Mouse (Mus musculus): ENCODE results near the gene Dgki.

Dgki gene

DNA sequence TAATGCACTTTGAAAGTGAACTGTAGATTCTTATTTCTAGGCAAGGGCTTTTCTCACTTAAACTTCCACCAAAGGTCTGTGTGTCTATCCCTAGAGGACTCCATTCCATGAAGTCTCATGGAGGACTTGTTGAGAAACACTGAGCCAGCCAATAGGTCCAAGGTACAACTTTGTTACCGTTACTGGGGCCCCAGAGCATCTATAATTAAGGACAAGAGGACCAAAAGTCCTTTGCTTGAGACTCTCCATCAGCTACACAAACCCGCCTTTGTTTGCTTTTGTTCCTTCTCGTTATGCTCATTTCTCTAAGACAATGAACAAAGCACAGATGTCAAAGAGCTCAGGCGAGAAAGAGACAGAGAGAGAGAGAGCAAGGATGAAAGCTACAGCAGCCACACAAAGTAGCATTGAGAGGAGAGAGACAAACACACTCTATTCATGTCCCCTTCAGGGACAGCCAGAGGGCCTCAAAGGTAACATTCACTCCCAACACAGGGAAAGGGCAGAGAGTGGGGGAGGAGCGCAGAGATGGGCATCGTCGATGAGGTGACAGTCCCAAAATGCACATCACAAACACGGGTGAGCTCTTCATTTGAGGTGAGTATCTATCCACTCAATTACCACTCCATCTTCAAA lies 396.7 kb downstream of the Dgki start:
- no peak for DNase-seq

DNA sequence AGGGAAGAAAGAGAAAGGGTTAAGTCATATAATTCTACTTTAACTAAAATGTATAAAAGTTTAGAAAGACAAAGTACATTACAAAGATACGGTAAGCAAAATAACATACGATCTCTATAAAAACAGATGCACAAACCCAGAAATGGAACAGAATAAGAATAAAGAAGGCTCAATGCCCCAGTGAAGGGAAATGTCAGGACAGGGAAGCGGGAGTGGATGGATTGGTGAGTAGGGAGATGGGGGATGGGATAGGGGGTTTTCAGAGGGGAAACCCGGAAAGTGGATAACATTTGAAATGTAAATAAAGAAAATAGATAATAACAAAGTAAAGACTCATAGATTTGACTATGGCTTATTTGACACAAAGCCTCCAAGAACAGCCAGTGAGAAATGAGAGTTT lies 400.1 kb downstream of the Dgki start:
- no peak for DNase-seq

DNA sequence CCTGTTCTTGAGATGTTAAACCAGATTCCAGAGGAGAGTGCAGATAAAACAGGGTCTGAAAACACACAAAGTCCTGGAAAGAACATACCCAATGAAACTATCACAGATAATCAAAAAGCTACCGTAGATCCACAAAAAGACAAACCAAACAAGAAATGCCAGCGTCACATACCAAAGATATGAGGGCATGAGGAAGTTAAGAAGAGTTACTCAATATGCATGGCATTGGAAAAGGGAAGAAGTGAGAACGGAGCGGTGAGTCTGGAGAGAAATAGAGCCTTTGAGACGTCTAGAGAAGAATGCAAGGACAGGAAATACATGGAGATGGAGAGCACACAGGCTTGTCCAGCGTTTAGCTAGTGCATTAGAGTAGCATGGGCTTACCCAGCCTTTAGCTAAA lies 401.6 kb downstream of the Dgki start:
- DNase-seq, result no peak

DNA sequence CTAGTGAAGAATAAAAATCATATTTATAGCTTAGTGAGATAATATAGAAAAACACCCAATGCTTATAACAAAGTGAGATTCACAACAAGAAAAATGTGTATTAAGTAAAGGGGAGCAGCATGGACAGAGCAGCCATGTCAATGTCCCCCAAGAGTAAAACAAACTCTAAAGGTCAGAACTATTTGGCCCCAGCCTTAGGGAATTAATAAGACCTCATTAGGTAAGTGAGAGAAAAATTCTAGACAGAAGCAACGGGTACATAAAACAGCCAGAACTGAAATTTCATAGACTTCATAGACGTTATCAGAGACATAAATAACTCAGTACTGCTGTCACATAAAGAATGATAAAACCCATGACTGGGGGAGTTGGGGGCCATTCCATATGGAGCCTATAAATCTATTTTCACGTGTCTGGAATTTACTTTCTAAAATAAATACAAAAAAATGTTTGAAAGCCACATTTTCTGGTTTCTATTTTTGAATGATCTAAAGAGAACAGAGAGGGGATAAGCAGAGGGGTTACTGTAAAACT lies 402.3 kb downstream of the Dgki start:
- DNase-seq, result no peak

DNA sequence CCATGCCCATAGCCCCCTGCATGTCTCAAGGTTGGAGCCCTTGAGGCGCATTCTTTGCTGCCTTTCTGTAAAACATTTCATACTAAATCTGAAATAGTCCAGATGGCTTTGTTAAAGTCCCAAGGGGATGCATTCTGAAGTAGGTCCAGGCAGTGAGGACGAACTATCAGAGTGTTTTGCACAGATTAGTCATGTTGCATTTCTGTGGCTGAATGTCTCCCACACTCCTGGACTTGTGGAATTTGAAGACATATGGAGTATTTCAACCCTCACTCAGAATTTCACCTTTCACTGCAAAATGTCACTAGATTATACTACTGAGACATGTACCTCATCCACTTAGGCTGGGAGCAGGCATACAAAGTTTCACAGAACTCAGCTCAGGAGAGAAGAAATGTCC lies 403.3 kb downstream of the Dgki start:
- no peak for DNase-seq

DNA sequence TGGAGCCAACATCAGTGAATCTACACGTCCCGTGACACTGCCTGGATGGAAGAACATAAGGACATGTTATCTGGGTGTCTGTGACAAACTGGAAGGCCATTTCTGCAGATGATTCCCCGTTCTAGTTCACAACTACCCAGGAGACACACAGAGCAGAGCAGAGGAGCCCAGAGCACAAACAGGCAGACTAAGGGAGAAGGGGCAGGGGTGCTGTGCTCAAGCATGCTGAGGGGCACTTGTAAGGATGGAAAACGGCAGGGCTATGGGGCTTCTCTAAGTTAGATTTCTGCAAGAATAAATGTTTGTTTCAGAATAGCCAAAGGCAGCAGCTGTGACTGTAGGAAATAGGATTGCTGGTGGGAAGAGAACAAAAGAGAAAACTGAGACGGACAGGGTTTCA lies 408.2 kb downstream of the Dgki start:
- DNase-seq, result no peak

DNA sequence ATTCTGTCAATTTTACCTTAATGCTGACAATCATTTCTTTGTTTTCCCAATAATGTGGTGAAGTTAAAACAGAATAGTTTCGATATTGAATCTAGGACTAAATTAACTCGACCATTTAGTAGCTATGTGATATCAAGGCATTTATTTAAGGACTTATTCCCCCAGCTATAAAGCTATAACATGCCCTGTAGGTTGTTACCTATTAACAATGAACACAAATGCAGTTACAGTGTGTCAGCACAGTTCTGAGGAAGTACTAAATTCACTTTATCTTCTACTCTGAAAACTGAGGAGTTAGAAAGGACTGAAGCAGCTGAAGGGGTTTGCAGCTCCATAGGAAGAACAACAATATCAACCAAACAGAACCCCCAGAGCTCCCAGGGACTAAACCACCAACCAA lies 409.2 kb downstream of the Dgki start:
- DNase-seq, result no peak

DNA sequence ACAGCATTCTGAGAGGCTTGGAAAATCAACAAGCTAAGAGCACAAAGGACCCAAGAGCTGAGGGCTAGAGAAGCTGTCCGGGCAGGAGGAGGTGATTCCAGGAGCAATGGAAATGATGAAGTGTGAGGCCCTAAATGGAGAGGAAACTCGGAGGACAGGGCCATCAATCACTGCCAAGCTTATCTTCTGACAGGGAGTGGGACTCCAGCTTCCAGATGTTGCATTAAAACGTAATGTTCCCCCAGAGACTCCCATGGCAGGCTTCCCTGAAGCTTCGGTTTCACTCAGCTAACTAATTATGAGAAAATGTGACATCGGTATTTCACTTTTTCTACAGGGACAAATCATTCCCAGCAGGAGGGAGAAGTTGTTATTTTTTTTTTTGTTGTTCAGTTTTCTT lies 409.7 kb downstream of the Dgki start:
- peak; percentile 76 for DNase-seq

DNA sequence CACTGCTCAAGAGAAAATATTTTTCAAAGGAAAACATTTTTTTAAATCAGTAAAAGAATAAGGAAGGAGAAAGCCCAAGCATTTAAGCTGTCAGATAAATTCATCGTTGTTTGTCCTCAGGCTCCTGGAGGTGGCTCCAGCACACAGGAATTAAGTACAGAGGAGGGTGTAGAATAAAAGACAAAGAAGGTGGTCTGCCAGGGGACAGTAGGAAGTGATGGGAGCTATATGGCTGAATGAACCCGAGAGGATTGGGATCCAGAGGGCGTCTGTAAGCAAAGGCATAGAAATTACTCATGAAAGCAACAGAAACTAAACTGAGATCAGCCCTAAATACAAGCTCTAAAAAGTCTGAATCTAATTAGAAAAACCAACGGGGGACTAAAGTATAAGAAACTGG lies 418.7 kb downstream of the Dgki start:
- no peak for DNase-seq

DNA sequence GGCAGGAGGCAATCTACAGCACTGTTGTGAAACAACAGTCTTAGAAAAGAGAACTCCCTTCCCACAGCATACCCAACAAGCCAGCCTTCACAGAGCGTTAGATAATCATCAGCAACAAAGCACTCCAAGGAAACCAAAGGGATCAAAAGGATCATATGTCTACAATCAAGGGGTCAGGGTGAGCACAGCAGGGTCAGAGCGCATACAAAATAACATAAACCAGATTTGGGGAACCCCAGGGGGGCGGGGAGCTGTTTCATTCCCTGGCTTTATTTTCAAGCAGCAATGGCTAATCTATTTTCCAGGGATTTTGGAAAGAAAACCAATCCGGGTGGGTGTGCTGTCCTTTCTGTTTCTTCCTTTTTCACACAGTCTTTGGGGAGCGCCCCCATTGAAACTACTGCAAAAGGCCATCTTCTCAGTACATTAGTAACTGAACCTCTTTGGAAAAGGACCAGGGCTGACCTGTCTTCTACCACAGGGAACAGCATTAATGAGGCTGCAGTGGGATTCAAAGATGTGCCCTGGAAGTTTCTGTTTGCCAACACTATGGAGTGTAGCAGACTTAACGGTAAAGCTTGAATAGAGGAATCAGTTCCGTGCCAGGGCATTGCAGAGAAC lies 419.2 kb downstream of the Dgki start:
- no peak for DNase-seq

DNA sequence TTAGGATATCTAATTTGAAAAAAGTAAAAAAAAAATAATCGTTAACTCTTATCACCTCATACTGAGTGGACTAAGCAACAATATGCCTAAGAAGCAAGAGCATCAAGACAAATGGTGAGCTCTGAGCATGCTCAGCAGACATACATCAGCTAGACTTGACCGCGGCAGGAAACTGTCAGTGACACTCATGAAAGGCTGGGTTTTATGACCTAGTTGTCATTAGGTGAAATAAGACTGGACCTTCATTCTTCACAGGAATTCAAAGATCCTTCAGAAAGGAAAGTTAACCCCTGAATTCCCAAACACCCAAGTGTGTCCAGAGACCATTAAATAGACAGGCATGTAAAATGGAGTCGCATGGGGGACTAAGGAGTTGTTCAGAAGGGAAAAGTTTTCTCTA lies 422.6 kb downstream of the Dgki start:
- DNase-seq, result peak; percentile 11

DNA sequence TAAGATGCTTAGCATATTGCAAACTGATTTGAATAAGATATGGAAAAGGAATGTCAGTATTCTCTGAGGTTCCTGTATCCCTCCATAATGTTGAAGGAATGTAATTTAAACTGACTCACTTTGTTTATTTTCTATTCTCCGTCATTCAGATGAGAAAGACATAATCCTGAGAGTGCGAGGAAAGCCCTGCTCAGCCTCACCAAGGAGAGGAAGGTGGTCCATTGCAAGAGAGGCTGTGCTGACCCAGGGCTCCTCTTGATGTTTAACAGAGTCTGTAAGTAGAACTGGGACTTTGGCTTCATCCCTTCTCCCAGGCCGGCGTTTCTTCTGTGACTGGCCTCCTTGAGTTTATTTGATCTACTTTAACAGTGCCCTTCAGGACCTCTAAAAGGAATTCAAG lies 423.6 kb downstream of the Dgki start:
- no peak for DNase-seq

DNA sequence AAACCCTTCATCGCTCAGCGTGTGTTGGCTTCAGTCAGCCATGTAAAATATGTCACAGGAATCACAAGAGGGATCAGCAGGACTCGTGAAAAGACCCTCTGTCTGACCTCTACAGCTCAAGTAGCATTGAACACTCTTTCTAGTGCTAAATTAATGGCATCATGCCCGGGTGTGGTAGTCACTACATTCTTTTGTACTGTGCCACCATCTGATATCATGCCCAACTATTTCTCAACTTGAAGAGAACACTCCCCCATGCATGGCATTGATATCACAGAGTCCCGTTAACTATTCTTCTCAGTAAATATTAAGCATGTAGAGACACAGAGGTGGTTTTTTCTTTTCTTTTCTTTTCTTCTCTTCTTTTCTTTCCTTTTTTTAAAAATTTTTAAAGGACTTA lies 424.1 kb downstream of the Dgki start:
- DNase-seq, result peak; percentile 46

DNA sequence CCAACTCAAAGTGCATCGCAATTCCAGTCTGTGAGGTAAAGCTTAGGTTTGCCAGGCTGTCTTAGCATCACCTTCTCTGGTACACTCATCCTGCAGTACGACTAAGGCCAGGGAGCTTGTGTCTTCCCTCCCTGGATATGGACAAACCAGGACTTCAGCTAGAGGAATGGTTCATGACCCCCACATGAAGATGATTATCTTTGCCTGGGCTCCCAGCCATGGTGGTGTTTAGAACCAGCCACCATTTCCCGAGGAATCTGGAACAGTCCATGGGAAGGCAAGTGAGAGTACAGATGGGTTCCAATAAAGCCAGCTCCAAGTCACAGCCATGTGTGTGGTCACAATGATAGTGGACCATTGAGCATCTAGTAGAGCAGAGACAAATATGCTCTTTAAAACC lies 427.1 kb downstream of the Dgki start:
- DNase-seq, result no peak

DNA sequence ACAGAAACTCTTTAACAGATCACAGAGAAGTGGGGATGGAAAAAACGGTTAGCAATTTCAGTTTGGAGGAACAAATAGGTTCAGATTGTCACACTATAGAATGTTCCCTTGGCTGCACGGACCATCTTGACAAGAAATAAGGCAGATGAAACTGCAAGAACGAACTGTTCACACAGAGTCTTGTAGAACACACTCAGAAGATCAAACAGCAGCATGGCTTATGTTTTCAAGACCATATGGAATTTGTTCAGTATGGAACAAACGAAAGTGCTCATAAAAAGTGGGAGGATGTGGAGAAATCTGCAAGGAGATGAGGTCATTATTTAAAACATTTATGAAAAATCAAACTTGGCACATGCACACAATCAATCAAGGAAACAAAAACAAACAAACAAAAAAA lies 431.8 kb downstream of the Dgki start:
- DNase-seq, result no peak

DNA sequence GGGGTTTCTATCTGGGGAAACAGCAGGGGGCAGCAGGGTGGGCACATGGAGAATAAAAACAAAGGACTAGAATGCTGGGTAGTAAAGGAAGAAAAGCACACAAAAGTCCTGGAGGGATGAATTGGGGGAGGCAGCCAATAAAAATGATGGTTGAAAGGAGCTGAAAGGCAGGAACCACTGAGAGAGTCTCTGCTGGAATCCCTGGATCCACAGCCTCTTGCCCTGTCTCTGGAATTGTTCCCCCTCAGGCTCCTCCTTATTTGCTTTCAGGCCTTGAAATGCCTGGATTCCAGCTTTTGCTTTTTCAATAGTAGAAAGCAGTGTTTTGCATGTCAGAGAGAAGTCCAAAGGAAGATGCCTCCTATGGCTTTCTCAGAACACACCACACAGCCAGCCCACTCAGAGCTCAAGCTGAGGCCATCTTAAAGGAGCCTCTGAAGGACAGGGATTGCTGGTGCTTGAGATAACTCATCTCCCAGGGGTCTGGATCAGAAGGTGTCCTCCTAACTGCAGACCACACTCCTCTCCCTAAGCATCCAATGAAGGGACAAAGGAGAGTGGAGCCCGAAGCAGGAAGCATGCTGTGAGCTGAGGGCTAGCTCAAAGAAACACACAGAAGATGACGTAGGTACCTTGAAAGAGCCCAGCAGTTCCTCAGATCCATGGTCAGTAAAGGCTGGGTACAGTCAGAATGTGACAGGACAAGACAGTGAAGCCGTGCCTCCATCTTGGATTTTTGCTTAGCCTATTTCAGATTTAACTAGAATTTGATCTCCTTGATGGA lies 441.5 kb downstream of the Dgki start:
- DNase-seq, result no peak

DNA sequence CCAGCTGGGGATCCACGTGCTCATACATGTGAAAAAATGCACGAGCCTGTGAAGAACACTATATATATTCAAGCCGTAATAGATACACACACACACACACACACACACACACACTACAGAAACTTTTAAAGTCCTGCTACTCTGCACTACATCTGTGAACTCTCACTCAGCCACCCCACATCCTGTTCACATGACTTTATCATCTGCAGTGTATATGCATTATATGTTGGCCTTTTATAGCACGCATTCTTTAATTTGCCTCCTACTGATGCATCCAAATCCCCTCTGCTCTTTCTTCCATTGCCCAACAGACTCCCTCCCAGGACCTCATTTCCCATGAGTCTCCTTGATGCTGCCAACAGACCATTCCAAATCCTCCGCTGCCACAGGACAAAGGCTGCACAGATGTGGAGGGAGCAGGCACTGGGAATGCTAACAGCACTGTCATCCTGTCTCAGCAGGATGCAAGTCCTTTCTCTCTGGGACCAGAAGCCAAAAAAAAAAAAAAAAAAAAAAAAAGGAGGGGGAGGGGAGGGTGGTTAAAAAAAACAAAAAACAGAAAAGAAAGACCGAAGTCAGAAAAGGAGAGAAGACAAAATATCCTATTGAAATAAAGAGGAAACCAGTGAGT lies 442.2 kb downstream of the Dgki start:
- DNase-seq, result no peak

DNA sequence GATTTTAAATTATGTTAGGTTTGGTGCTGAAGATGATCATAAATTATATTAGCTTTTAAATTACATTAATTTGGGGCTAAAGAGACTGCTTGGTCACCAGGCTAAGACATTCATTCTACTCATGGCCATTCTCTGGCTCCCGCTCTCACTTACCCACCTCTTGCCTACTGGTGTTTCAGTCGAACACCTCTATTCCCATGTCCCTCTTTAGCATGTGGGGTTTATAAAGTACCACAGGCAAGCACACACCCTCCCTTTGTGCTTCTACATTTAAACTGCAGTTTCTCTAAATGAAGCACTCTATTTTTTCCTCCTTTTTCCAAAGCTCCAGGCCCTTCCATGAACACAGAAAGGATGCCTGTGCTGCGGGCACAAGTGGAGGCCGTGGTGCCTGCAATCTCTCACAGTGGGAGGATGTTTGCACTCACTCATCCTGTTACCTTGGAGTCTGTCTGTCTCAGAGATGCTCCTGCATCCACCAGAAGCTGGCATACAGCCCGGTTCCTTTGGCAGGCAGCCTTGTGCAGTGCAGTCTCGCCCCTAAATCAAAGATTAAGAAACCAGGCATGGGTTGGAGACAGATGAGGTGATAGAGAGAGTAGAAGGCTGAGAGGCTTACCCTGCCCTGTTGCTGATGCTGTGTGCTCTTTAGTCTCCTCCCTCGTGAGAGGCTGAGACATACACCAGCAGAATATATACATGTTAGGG lies 449.4 kb downstream of the Dgki start:
- peak; percentile 76 for DNase-seq

DNA sequence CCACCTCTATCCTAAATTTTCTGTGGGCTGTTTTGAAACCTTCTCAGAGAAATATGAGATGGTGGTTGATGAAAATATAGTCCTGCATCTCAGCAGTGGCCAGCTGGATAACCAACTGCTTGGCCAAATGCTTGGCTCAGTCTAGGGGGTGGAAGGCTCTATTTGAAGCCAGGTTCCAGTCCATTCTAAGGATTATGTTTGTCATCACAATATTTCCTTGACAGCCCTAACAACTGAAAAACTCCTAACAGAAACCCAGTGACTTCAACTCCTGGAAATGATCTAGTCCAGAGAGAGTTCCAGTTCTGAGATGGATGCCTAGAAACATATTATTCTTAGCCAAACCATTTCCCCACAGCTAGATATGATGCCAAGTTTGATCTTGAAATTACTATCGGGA lies 454.7 kb downstream of the Dgki start:
- no peak for DNase-seq

DNA sequence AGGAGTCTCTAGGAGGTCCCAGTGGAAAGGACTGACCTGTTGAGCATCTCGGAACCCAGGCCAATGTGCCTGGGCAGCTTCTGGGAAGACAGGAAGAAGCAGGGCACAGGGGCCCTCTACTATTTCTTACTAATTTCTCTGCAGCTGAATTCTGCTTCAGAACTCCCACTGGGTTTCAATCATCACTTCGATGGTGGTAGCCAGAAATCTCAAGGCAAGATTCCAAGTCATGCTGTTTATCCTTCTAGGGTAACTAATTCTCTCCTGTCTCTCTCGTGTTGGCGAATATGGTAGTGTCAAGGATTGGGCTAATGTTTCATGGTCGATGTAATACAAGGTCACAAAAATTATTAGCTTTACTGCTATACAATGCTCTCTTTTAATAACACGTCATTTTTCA lies 455.7 kb downstream of the Dgki start:
- DNase-seq, result peak; percentile 3

DNA sequence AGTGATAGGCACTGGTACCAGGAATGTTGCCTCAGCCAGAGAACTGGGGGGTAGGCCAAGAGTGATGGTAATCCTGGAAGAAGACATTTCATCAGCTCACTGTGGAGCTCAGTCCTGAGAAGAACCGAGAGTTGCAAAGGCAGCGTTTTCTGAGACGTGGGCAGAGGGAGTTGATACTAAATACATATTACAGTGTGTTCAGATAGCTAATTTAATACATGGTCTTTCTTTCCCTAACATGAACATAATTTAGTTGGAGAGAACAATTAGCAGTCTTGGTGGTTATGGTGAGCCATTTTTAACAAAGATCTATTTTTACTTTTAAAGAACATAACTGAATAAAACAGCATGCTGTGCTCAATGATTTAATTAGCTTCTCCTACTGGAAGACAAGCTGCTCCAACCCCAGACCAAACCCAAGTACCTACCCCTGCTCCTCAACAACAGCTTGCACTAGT lies 456.9 kb downstream of the Dgki start:
- DNase-seq, result no peak

DNA sequence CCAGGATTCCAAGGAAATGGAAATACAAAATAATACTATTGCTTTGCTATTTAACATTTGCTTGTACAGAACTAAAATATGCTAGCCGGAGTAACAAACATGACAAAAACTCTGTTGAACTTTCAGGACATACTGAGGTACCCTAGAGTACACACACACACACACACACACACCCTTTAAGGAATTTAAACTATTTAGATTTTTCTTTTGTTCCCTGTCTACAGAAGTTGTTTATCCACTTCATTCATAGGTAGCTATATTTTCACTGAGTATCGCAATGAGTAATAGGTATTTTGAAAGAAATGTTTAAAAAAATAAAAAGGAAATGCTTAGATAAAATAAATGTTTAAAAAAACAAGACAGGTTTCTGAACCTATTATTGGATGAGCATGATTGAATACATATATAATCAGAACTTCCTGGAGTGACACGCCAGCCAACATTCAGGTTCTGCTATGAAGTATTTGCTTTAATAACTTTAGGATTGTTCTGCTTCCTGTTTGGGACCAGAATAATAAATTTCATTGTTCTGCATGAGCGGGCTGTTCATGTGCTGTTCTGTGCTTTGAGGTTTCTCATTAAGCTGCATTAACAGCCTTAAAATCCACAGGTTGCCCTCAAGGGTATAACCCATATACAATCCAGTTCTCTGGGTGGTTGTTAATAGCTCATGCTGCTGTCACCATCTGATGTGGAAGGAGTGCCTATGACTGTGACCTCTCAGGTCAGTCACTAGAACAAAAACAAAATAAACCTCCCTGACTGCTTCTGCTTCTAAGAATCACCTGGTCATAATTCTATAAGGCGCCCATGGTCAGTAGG lies 457.7 kb downstream of the Dgki start:
- DNase-seq, result no peak

All from lung, postnatal 10 days (tissue).